Mouse (Mus musculus) adrenal gland, postnatal 4 days (tissue): ENCODE data around the gene Pex16. TPM values are rescaled to one million over a fixed set of nuclear protein-coding genes. Genes with fewer than 3 reads are reported as not detected.

Experiments
- DNase-seq, 2 experiments: peaks; one replicate each; pipeline ENCODE4 v3.0.0; 2021 to 2022; ENCODE audit warnings: low spot score in 2 of 2, mixed read lengths in 2 of 2
- total RNA-seq, 2 experiments: library from RNA; stranded (reverse); gene quantifications; 2 replicates each; pipeline ENCODE4 v1.2.3; 2021

Pex16 gene
- total RNA-seq, 2 experiments from 2014 or later, result 133 to 150 TPM

- DNase-seq, result no peak
Measured at GRCm38 (mm10) chr2:92367383-92368029, 7.0 kb upstream of the Pex16 start.

GRCm38 (mm10) chr2:92370375-92370774, 4.1 kb upstream of the Pex16 start:
- no peak for DNase-seq

GRCm38 (mm10) chr2:92370821-92371805, 3.4 kb upstream of the Pex16 start:
- DNase-seq, result no peak

- DNase-seq, result no peak
Measured at GRCm38 (mm10) chr2:92371971-92372690, 2.3 kb upstream of the Pex16 start.

GRCm38 (mm10) chr2:92372767-92373436, 1.6 kb upstream of the Pex16 start:
- no peak for DNase-seq

- DNase-seq, result no peak
Measured at GRCm38 (mm10) chr2:92373437-92373813, 1.1 kb upstream of the Pex16 start.

GRCm38 (mm10) chr2:92375099-92375623, 685 bp downstream of the Pex16 start:
- DNase-seq, result peak; percentile 77 to 85

- DNase-seq, result no peak
Measured at GRCm38 (mm10) chr2:92375788-92376187, 1.3 kb downstream of the Pex16 start.

GRCm38 (mm10) chr2:92376300-92376699, 1.8 kb downstream of the Pex16 start:
- no peak for DNase-seq

- no peak for DNase-seq
Measured at GRCm38 (mm10) chr2:92377320-92377719, 2.8 kb downstream of the Pex16 start.

- DNase-seq, result no peak
Measured at GRCm38 (mm10) chr2:92379783-92380494, 5.5 kb downstream of the Pex16 start.

- DNase-seq, result no peak
Measured at GRCm38 (mm10) chr2:92380495-92381050, 6.1 kb downstream of the Pex16 start.

GRCm38 (mm10) chr2:92381161-92381560, 6.7 kb downstream of the Pex16 start:
- DNase-seq, result no peak

- DNase-seq, result no peak
Measured at GRCm38 (mm10) chr2:92381901-92382588, 7.6 kb downstream of the Pex16 start, which contains the start of gene 1700029I15Rik. 1700029I15Rik (plus strand) TSS chr2:92382538.

- DNase-seq, result no peak
Measured at GRCm38 (mm10) chr2:92382759-92383158, 8.3 kb downstream of the Pex16 start.

GRCm38 (mm10) chr2:92384101-92384500, 9.6 kb downstream of the Pex16 start:
- no peak for DNase-seq

- no peak for DNase-seq
Measured at GRCm38 (mm10) chr2:92385113-92386051, 10.9 kb downstream of the Pex16 start.
